Mouse (Mus musculus) heart, embryonic 15.5 days (tissue): ENCODE results near the gene Ptx3. TPM values are rescaled to one million over a fixed set of nuclear protein-coding genes. Genes with fewer than 3 reads are reported as not detected.
"Not testable (repeated sequence)": the region's sequence is repeated elsewhere in the genome, so short reads cannot be mapped to it uniquely, and the experiment has no call there.

Source experiments
- ATAC-seq: fragments of 200-750 bp; cut with Nextera tagmentation; replicated peaks from 2 replicates; pipeline ENCODE4 v1.8.0; 2017; ENCODE audit warnings: low read depth, moderate TSS enrichment; ENCODE audit not compliant: insufficient number of reproducible peaks, insufficient read depth, low FRiP score
- H3K27ac ChIP-seq: fragments of 300-500 bp; sonication (generic); 2 replicates; pipeline ENCODE4 v1.5.1; 2015; ENCODE audit warnings: mild to moderate bottlenecking, inconsistent platforms
- H3K27me3 ChIP-seq: fragments of 300-500 bp; sonication (generic); 2 replicates; pipeline ENCODE4 v1.6.1; 2015; ENCODE audit warnings: inconsistent platforms
- H3K36me3 ChIP-seq: fragments of 300-500 bp; sonication (generic); 2 replicates; pipeline ENCODE4 v1.6.1; 2015; ENCODE audit warnings: mild to moderate bottlenecking, inconsistent platforms
- H3K4me1 ChIP-seq: fragments of 300-500 bp; sonication (generic); replicated peaks from 2 replicates; pipeline ENCODE4 v1.6.1; 2015; ENCODE audit warnings: inconsistent platforms
- H3K4me2 ChIP-seq: fragments of 300-500 bp; sonication (generic); 2 replicates; pipeline ENCODE4 v1.6.1; 2015; ENCODE audit warnings: inconsistent platforms, mild to moderate bottlenecking, moderate library complexity
- H3K4me3 ChIP-seq: fragments of 300-500 bp; sonication (generic); 2 replicates; pipeline ENCODE4 v1.5.1; 2015; ENCODE audit warnings: mild to moderate bottlenecking, inconsistent platforms
- H3K9ac ChIP-seq: fragments of 300-500 bp; sonication (generic); 2 replicates; pipeline ENCODE4 v1.6.1; 2015; ENCODE audit warnings: mild to moderate bottlenecking, inconsistent platforms
- H3K9me3 ChIP-seq: fragments of 300-500 bp; sonication (generic); replicated peaks from 2 replicates; pipeline ENCODE4 v1.6.1; 2016; ENCODE audit warnings: inconsistent platforms
- WGBS: fragments of 180-500 bp; shearing (Covaris S2); methylation state at CpG from one replicate; pipeline ENCODE4 v1.1.7; 2015; ENCODE audit warnings: mixed read lengths; 5-methylcytosine and 5-hydroxymethylcytosine counted together
- polyA plus RNA-seq: library from polyadenylated mRNA; unstranded; fragments of >200 nt; fragmentation: Nextera tagmentation; extraction: Ambion mirVana; gene quantifications from 2 replicates; pipeline ENCODE4 v1.2.1, GENCODE M21; 2015

Ptx3 gene
- polyA plus RNA-seq, 1 experiment from 2014 or later, result 7.9 TPM

- ATAC-seq, H3K9ac ChIP-seq, H3K4me3 ChIP-seq, H3K27ac ChIP-seq, H3K36me3 ChIP-seq, H3K4me2 ChIP-seq, H3K27me3 ChIP-seq, H3K9me3 ChIP-seq, H3K4me1 ChIP-seq: not testable (repeated sequence)
- 35% methylated on average over 4 of the region's 4 CpGs for WGBS
Measured at GRCm38 (mm10) chr3:66236234-66236871, 16.6 kb downstream of the Ptx3 start.

GRCm38 (mm10) chr3:66240476-66240875, 20.8 kb downstream of the Ptx3 start:
- Histone ChIP-seq H3K27me3 (no peaks in the 10 kb centered on the region), H3K4me2 (no peak overlapping the region), H3K9me3 (no peaks in the 10 kb centered on the region), H3K4me3 (no peak overlapping the region), H3K27ac (no peak overlapping the region), H3K9ac (no peak overlapping the region), H3K4me1 (no peaks in the 10 kb centered on the region), H3K36me3 (no peaks in the 10 kb centered on the region)
- no peak for ATAC-seq

GRCm38 (mm10) chr3:66251842-66252241, 32.1 kb downstream of the Ptx3 start:
- WGBS, result 47% methylated on average over 7 of the region's 7 CpGs
- Histone ChIP-seq H3K9me3 (no peaks in the 10 kb centered on the region), H3K27ac (no peak overlapping the region), H3K4me3 (no peak overlapping the region), H3K4me2 (no peak overlapping the region), H3K36me3 (no peaks in the 10 kb centered on the region), H3K4me1 (peaks cover 3% of the 10 kb centered on the region; the same call in 1 of the 2 replicates), H3K27me3 (no peaks in the 10 kb centered on the region), H3K9ac (no peak overlapping the region)
- no peak for ATAC-seq

- Histone ChIP-seq H3K4me3 (no peak overlapping the region), H3K9me3 (no peaks in the 10 kb centered on the region), H3K27me3 (no peaks in the 10 kb centered on the region), H3K27ac (no peak overlapping the region), H3K4me1 (peaks cover 3% of the 10 kb centered on the region; the same call in 1 of the 2 replicates), H3K9ac (no peak overlapping the region), H3K36me3 (no peaks in the 10 kb centered on the region), H3K4me2 (no peak overlapping the region)
- no peak for ATAC-seq
- 76% methylated on average over 9 of the region's 9 CpGs for WGBS
Measured at GRCm38 (mm10) chr3:66254504-66255105, 34.9 kb downstream of the Ptx3 start.

GRCm38 (mm10) chr3:66262319-66262718, 42.6 kb downstream of the Ptx3 start:
- Histone ChIP-seq H3K4me2 (no peak overlapping the region), H3K4me3 (no peak overlapping the region), H3K9me3 (no peaks in the 10 kb centered on the region), H3K4me1 (0 out of 2 replicates have a peak, but pooled peaks cover 2% of the 10 kb centered on the region), H3K27ac (no peak overlapping the region), H3K9ac (no peak overlapping the region), H3K27me3 (no peaks in the 10 kb centered on the region), H3K36me3 (no peaks in the 10 kb centered on the region)
- ATAC-seq, result no peak
- 23% methylated on average over 5 of the region's 5 CpGs for WGBS

GRCm38 (mm10) chr3:66263270-66263669, 43.6 kb downstream of the Ptx3 start:
- no peak for ATAC-seq
- no peak overlapping the region for H3K4me2 ChIP-seq

More at GRCm38 (mm10) chr3:66263270-66263669, 43.6 kb downstream of the Ptx3 start:
- Histone ChIP-seq H3K4me1 (0 out of 2 replicates have a peak, but pooled peaks cover 2% of the 10 kb centered on the region), H3K9me3 (no peaks in the 10 kb centered on the region), H3K36me3 (no peaks in the 10 kb centered on the region), H3K27me3 (no peaks in the 10 kb centered on the region), H3K9ac (no peak overlapping the region), H3K4me3 (no peak overlapping the region), H3K27ac (no peak overlapping the region)
- WGBS, result 78% methylated on average over 4 of the region's 4 CpGs

Other genes starting within 250 kb of the Ptx3 start
- 0.77 and 1.6 TPM in 2 replicates for gene Veph1, start 76.9 kb downstream of the Ptx3 start, polyA plus RNA-seq